Mouse (Mus musculus): ENCODE results near the gene Rrm2. TPM values are rescaled to one million over a fixed set of nuclear protein-coding genes. Genes with fewer than 3 reads are reported as not detected.
A peak's percentile ranks its signal among the peaks of the same experiment; 100 is the strongest.
"Not testable (repeated sequence)": the region's sequence is repeated elsewhere in the genome, so short reads cannot be mapped to it uniquely, and the experiment has no call there.

The Rrm2 gene
- polyA plus RNA-seq, 2 experiments: 139 to 388 TPM

GRCm38 (mm10) chr12:24697484-24698204 lies 10.4 kb upstream of the Rrm2 start:
- no peak for TF ChIP-seq EP300 (IDR thresholded peaks at IDR 0.05; ENCODE audit: low read depth)
- TF ChIP-seq CTCF (IDR thresholded peaks at IDR 0.05; ENCODE audit: low read depth): peak; percentile 41; the same call in 1 of the 2 replicates
- peaks cover 4 to 7% of the 10 kb centered on the region in 2 experiments for H3K4me1 ChIP-seq (replicated peaks; ENCODE audit: control insufficient read depth in 2 of 2, insufficient read depth in 2 of 2, low read length in 1 of 2)
- DNase-seq (ENCODE audit: low read depth in 3 of 3, low spot score in 3 of 3) (no peak), ATAC-seq (ENCODE audit: insufficient read depth) (peak; percentile 54)
- no peaks in the 10 kb centered on the region for H3K36me3 ChIP-seq (replicated peaks; ENCODE audit: control insufficient read depth, insufficient read depth, low read depth)
- no peaks in the 10 kb centered on the region for H3K9me3 ChIP-seq (ENCODE audit: control insufficient read depth, low read length)
- 51% methylated on average over 8 of the region's 8 CpGs for WGBS (ENCODE audit: insufficient replicate concordance)
- no peak overlapping the region for H3K4me3 ChIP-seq (ENCODE audit: insufficient read depth in 1 of 2, low read depth in 2 of 2, low read length in 2 of 2)
- H3K27ac ChIP-seq: no peak overlapping the region
- no peak overlapping the region for H3K9ac ChIP-seq (replicated peaks)
- no peaks in the 10 kb centered on the region for H3K27me3 ChIP-seq (ENCODE audit: control insufficient read depth, insufficient read depth, low read length)
- no peak overlapping the region for H3K4me2 ChIP-seq (ENCODE audit: low read depth)

- no peak for TF ChIP-seq CTCF (IDR thresholded peaks at IDR 0.05; ENCODE audit: low read depth)
- no peak for TF ChIP-seq EP300 (IDR thresholded peaks at IDR 0.05; ENCODE audit: low read depth)
- H3K36me3 ChIP-seq (replicated peaks; ENCODE audit: control insufficient read depth, insufficient read depth, low read depth): no peaks in the 10 kb centered on the region
- ATAC-seq (ENCODE audit: insufficient read depth): no peak
- H3K4me2 ChIP-seq (ENCODE audit: low read depth): no peak overlapping the region
- H3K27ac ChIP-seq: no peak overlapping the region
- no peak overlapping the region for H3K4me3 ChIP-seq (ENCODE audit: insufficient read depth in 1 of 2, low read depth in 2 of 2, low read length in 2 of 2)
- WGBS (ENCODE audit: insufficient replicate concordance): 60% methylated on average over 3 of the region's 3 CpGs
- no peaks in the 10 kb centered on the region for H3K27me3 ChIP-seq (ENCODE audit: control insufficient read depth, insufficient read depth, low read length)
- H3K4me1 ChIP-seq (replicated peaks; ENCODE audit: control insufficient read depth in 2 of 2, insufficient read depth in 2 of 2, low read length in 1 of 2): peaks cover 12 to 15% of the 10 kb centered on the region in 2 experiments
- no peaks in the 10 kb centered on the region for H3K9me3 ChIP-seq (ENCODE audit: control insufficient read depth, low read length)
- H3K9ac ChIP-seq (replicated peaks): no peak overlapping the region
- DNase-seq (ENCODE audit: low read depth in 3 of 3, low spot score in 3 of 3): no peak
Observed at GRCm38 (mm10) chr12:24698514-24698913, 9.5 kb upstream of the Rrm2 start.

DNA sequence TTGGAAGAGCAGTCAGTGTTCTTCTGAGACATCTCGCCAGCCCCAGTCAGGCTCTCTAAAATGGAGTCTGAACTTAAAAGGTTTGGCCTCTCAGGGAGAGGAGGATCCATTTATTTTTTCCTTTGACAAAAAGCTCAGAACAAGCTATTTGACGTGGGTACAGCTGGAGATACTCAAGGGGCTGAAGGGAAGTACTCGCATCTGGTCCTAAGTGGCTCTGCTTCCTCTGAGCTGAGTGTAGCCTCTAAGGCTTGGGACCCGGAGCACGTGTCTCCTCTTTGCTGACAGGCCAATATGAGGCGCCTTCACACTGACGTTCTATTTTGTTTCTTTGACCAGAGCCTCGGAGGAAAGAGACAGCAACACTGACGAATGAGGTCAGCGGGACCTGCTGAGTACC lies 8.5 kb upstream of the Rrm2 start:
- Histone ChIP-seq H3K4me1 (replicated peaks; ENCODE audit: control insufficient read depth in 2 of 2, insufficient read depth in 2 of 2, low read length in 1 of 2) (peaks cover 18 to 25% of the 10 kb centered on the region in 2 experiments), H3K9ac (replicated peaks) (no peak overlapping the region), H3K4me3 (ENCODE audit: insufficient read depth in 1 of 2, low read depth in 2 of 2, low read length in 2 of 2) (no peak overlapping the region), H3K36me3 (replicated peaks; ENCODE audit: control insufficient read depth, insufficient read depth, low read depth) (no peaks in the 10 kb centered on the region), H3K4me2 (ENCODE audit: low read depth) (no peak overlapping the region), H3K9me3 (ENCODE audit: control insufficient read depth, low read length) (no peaks in the 10 kb centered on the region), H3K27me3 (ENCODE audit: control insufficient read depth, insufficient read depth, low read length) (no peaks in the 10 kb centered on the region), H3K27ac (no peak overlapping the region)
- WGBS (ENCODE audit: insufficient replicate concordance): 61% methylated on average over 10 of the region's 10 CpGs
- DNase-seq (ENCODE audit: low read depth in 3 of 3, low spot score in 3 of 3) (no peak), ATAC-seq (ENCODE audit: insufficient read depth) (no peak)
- TF ChIP-seq CTCF (IDR thresholded peaks at IDR 0.05; ENCODE audit: low read depth): no peak
- TF ChIP-seq EP300 (IDR thresholded peaks at IDR 0.05; ENCODE audit: low read depth): no peak

DNA sequence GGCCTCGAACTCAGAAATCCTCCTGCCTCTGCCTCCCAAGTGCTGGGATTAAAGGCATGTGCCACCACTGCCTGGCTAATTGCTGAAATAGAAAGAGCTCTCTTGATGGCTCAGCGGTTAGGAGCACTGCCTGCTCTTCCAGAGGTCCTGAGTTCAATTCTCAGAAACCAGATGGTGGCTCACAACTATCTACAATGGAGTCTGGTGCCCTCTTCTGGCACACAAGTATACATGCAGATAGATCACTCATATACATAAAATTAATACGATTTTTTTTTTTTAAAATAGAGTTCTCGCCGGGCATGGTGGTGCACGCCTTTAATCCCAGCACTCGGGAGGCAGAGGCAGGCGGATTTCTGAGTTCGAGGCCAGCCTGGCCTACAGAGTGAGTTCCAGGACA lies 6.4 kb upstream of the Rrm2 start:
- not testable (repeated sequence) for H3K4me2 ChIP-seq (ENCODE audit: low read depth); H3K36me3 ChIP-seq (replicated peaks; ENCODE audit: control insufficient read depth, insufficient read depth, low read depth); ATAC-seq (ENCODE audit: insufficient read depth); H3K4me3 ChIP-seq (ENCODE audit: insufficient read depth in 1 of 2, low read depth in 2 of 2, low read length in 2 of 2); H3K27ac ChIP-seq; H3K9me3 ChIP-seq (ENCODE audit: control insufficient read depth, low read length); DNase-seq (ENCODE audit: low read depth in 3 of 3, low spot score in 3 of 3); H3K27me3 ChIP-seq (ENCODE audit: control insufficient read depth, insufficient read depth, low read length); H3K9ac ChIP-seq (replicated peaks)
- TF ChIP-seq CTCF (IDR thresholded peaks at IDR 0.05; ENCODE audit: low read depth): peak; percentile 63
- peaks cover 37 to 44% of the 10 kb centered on the region in 2 experiments for H3K4me1 ChIP-seq (replicated peaks; ENCODE audit: control insufficient read depth in 2 of 2, insufficient read depth in 2 of 2, low read length in 1 of 2)
- 67% methylated on average over 9 of the region's 9 CpGs for WGBS (ENCODE audit: insufficient replicate concordance)

- Histone ChIP-seq H3K27me3 (ENCODE audit: control insufficient read depth, insufficient read depth, low read length) (no peaks in the 10 kb centered on the region), H3K4me1 (replicated peaks; ENCODE audit: control insufficient read depth in 2 of 2, insufficient read depth in 2 of 2, low read length in 1 of 2) (peaks cover 37 to 40% of the 10 kb centered on the region in 2 experiments), H3K9ac (replicated peaks) (peak overlapping the region; percentile 60), H3K36me3 (replicated peaks; ENCODE audit: control insufficient read depth, insufficient read depth, low read depth) (no peaks in the 10 kb centered on the region), H3K9me3 (ENCODE audit: control insufficient read depth, low read length) (no peaks in the 10 kb centered on the region), H3K4me3 (ENCODE audit: insufficient read depth in 1 of 2, low read depth in 2 of 2, low read length in 2 of 2) (no peak overlapping the region), H3K27ac (peak overlapping the region; percentile 88), H3K4me2 (ENCODE audit: low read depth) (peak overlapping the region; percentile 55)
- WGBS (ENCODE audit: insufficient replicate concordance): 60% methylated on average over 3 of the region's 3 CpGs
- DNase-seq (ENCODE audit: low read depth in 3 of 3, low spot score in 3 of 3) (peak in 1 of 3 experiments; percentile 59), ATAC-seq (ENCODE audit: insufficient read depth) (peak; percentile 69)
- TF ChIP-seq EP300 (IDR thresholded peaks at IDR 0.05; ENCODE audit: low read depth) (0 out of 2 replicates have a peak, but pooled peaks have one; percentile 39), CTCF (IDR thresholded peaks at IDR 0.05; ENCODE audit: low read depth) (no peak)
Observed at GRCm38 (mm10) chr12:24703013-24703412, 5.0 kb upstream of the Rrm2 start.

Data from liver, embryonic 14.5 days (tissue).